Mouse (Mus musculus) right cerebral cortex, postnatal 10 days (tissue): ENCODE measurements around the gene Tnfsf13.

Experiments used
- DNase-seq, 2 experiments: peaks; one replicate each; pipeline ENCODE4 v3.0.0; 2021; ENCODE audit warnings: low spot score in 2 of 2

The Tnfsf13 gene

DNA sequence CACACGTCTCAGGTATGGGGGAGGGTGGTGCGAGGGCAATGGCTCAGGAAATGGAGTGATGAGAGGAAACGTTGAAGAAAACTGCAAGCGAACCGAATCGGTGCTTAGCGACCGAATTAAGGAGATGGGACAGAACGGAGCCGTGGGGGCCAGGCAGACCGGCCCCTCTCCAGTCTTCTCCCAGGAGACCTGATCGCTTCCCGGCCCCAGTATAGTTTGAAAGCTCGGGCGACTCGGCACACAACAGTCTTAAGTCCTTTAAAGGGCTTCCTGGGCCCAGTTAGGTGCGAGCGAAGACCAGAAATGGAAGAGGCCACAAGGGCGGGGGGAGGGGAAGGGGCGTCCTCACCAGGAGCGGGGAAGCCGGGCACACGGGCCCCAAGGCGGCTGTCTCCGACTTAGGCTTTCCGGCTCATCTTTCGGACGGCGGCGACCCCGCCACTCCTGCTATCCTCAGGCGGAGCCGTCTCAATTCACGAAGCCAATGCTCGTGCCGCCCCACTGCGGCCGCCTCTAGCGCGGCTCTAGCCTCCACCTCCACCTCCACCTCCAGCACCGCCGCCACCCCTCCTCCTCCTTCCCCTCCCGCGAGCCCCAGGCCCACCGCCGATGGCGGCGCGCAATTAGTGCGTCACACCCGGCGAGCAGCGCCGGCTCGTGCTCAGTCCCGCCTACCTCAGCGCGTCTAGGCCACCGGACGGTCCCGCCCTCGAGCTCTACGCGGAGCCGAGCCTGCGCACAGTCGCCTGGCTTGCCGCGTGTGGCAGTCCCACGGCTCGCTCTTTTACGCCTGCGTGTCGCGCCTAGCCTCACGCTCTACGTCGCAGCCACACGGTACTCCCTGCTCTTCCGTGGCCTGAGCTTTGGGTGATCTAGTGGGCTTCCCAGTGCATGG, 4.0 kb downstream of the Tnfsf13 start, which contains the start of gene Senp3:
Gene Senp3, minus strand, starts transcription at position 771 of the 895 bp plus-strand sequence.
- DNase-seq = peak; percentile 99

DNA sequence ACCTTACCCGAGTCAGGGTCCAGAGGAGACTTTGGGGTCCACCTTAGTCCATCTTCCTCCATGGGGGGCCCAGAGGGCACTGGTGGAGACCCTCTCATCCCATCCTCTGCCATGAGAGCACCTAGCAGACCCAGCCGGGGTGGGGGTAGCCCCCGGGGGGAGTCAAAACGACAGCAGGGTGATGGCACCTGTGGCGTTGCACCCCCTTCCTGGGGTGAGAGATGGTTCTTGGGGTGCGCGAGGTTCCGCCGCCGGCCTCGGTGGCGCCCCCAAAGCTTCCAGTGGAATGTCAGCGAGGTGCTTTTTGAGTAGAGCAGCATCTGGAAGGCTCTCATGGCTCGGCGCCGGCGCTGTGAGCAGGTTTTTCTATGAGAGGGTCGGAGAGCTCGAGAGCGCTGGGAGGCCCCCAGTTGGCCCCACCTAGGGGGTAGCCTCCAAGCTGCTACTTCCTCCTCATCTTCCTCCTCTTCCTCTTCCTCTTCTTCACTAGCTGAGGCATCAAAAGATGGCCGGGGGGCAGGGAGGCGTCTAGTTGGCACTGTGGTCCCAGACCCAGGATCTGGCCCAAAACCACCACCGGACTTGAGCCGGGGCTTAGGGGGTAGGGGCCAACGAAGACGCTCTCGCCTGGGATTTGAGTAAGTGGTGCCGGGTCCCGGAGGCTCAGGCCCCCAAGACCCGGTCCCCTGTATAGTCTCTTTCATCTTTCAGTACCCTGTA, 5.3 kb downstream of the Tnfsf13 start:
- DNase-seq = no peak

DNA sequence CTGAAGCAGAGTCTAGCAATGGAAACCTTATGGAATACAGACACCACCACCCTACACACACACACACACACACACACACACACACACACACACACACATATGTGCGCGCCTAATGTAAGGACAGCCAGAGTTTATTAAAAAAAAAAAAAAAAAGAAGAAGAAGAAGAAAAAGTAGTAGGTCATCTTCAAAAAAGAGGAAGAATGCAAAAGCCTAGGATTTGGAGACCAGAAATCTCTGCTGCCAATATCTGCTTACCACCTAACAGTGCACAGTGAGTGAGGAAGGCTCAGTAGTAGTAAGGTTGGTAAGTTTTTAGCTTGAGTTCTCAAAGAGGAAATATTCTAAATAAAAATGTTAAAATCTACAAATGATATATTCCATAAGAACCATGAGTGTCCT, 6.4 kb downstream of the Tnfsf13 start:
- DNase-seq = no peak

DNA sequence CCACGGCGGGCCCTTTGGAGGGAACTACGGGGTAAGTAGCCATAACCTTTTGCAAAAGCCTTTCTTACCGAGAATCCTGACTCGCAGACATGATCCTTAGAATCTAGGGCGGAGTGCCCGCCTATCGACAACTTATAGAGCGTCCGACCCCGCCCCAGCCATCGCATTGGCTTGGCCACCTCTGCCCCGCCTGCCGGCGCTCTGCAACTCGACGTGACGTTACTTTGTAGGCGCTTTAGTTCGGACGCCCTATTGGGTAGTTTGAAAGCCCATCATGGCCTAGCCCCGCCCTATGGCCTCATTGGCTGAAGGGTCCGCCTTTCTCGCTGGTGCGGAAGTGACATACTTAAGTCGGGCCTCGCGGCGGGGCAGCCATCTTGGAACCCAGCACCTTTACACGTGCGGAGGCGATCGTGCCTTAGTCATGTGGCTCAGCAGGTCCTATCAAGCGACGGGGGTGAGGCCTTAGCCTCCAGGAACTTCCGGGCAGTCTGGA, 13.3 kb downstream of the Tnfsf13 start, which contains the start of gene Eif4a1:
Gene Eif4a1, minus strand, starts transcription at position 213 of the 496 bp plus-strand sequence.
- DNase-seq = peak; percentile 100

DNA sequence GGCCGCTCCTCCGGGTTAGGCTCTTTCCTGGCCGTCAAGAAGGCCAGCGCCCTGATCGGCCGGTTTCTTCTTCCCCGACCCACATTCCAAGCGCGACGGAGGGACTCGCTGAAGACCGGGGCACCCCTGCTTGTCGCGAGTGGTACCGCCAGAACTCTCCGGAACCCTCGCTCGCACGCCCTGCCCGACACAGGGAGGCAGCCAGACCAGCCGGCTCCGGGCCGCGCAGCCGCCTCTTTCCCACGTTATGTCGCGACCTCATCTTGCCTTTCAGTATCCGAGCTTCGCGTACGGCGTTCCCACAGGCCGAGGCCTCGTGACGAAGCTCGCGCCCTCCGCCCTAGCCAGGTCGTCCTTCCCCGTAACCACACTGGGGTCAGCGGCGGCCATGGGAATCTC, 13.9 kb downstream of the Tnfsf13 start:
- no peak for DNase-seq

DNA sequence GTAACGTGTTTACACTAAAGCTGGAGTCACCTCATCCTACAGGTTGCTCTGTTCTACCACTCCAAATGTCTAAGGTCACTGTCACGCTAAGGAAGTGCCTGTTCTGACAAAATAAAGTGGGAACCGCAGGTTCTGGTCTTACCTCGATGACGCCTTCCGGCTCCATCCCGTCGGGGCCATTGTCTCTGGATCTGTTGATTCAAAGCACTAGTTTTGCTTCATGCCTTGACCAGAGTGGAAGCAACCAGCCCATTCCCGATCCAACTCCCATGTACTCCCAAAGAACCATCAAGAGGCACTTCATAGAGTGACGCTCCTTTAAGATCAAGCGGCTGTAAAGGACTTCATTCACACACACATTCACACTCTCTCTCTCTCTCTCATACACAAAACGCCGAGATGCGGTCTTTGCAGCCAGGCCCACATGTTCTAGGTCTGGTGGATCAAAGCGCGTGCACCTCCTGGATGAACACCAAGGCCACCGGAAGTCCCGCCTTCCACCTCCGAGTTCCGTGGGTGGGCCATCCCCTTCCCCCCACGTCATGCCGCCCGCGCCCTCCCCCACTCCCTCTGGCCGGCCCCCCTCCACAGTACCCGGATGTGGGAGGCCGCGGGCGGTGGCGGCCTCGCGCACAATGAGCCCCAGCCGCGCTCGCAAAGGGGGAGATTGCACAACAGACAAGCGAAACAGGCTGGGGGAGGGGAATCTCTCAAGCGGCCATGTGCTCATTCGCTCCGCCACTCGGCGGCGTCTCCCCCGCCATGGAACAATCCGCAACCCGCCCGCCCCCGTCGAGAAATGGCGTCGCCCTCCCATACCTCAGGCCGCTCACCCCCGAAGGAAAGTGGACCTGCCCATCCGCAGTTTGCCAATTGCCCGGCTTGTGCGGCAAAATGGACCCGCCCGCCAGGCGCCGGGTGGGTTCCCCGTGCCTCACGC, 14.5 kb downstream of the Tnfsf13 start:
- DNase-seq = peak; percentile 96 to 97

DNA sequence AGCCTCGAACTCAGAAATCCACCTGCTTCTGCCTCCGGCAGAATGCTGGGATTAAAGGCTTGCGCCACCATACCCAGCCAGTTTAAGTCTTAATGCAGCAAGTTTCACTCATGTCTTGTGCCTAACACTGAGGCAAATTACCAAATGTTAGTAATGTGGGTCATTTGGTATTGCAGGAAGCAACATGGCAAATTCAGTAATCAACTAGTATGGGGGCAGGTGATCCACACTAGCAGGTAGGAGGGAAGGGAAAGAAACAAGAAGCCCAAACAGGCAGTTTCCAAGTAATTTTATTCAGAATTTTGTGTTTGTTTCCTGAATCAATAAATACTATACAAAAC, 18.9 kb downstream of the Tnfsf13 start:
- DNase-seq = no peak

DNA sequence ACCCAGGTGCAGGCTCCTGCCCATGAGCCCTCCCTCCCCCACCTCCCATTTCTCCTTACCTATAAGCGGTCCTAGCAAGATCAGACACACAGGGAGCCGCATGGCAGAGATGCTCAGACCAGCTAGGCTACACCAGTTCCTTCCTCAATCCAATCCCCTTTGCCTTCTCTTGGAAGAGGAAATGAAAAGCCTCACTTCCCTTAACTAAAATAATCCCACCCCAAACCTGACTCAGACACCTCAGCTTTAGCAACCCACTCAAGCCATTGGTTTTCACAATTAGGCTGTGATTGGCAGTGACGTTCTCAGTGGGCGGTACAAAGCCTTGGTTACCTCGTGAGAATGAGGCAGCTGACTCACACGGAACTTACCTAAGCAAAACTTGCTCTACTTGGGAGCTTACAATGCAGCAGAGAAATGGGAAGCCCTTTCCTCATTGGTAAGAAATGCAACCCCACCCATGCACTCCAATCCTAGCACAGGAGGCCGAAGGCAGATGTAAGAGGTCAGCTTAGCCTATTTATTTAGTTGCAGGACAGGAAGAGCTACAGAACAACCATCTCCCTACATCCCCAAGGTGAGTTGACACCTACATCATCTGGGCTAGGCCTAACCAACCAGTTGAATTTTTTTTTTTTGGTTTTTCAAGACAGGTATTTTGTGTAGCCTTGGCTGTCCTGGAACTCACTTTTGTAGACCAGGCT, 19.5 kb downstream of the Tnfsf13 start, which contains the start of gene Cd68:
Gene Cd68, minus strand, starts transcription at position 193 of the 704 bp plus-strand sequence.
- peak; percentile 78 to 84 for DNase-seq

DNA sequence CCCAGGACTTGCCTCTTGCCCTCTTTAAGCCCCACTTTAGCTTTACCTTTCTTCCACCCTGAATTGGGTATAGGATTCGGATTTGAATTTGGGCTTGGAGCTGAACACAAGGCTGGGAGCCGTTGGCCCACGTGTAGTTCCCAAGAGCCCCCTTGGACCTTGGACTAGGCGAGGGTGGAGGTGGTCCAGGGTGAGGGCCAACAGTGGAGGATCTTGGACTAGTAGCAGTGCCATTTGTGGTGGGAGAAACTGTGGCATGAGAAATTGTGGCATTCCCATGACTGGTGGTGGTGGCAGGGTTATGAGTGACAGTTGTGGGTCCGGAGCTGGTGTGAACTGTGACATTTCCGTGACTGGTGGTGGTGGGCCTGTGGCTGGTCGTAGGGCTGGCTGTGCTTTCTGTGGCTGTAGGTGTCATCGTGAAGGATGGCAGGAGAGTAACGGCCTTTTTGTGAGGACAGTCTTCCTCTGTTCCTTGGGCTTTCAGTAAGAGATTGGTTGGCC, 20.1 kb downstream of the Tnfsf13 start:
- no peak for DNase-seq

DNA sequence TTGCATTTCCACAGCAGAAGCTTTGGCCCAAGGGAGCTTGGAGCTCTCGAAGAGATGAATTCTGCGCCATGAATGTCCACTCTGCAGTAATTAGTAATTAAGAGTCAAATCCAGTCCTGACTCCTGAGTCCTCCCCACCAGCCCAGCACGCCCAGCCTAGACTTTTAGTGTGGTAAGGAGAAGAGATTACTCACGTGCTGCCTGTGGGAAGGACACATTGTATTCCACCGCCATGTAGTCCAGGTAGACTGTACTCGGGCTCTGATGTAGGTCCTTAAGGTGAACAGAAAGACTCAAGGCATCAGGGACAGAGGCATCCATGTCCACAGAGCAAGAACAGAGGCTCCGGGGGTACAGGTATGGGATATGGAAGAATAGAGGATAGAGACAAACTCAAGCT, 20.7 kb downstream of the Tnfsf13 start:
- DNase-seq = no peak

DNA sequence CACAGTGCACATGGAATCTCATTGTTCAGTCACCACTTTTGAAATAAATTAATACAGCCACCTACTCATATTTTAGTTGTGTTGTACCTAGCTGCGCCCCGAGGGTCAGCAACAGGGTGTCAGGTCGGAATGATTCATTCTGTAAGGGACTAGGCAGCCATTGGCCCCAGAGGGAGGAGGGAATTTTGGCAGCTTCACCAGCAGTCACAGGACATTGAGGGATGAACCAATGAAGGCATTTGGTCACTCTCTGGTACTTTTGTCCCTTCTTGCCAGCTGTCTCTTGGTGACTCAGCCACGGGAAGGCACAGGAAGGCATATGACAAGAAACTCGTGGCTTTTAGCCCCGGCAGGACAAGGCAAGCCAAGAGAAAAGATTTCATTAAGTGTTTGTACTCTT, 21.8 kb downstream of the Tnfsf13 start:
- DNase-seq = no peak

DNA sequence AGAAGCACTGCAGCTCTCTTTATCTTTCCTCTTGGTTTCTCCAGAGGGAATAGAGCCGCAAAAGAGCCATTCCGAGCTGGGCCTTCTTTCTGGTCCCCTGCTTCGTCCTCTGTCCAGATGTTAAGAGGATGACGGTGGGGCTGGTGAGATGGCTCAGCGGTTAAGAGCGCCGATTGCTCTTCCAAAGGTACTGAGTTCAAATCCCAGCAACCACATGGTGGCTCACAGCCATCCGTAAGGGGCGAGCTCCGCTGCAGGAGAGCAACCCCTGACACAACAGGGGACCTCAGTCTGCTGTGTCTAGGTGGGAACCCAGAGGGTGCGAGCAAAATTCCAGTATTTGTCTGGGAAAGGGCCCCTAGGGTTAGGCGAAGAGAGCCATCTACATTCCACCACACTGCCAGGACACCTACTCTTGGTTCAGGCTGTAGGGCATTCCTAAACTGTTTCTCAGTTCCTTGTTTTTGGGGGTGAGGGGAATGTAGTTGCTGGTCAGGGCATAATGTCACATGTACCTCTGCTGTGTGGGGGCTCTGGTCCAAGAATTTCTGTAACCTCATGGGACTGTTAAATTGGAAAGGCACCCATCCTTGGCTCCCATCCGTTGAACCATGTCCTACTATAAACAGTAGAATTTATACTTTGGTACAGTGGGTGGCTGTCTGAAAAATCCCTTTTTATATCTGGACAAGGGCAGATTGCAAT, 22.5 kb downstream of the Tnfsf13 start:
- DNase-seq = no peak

DNA sequence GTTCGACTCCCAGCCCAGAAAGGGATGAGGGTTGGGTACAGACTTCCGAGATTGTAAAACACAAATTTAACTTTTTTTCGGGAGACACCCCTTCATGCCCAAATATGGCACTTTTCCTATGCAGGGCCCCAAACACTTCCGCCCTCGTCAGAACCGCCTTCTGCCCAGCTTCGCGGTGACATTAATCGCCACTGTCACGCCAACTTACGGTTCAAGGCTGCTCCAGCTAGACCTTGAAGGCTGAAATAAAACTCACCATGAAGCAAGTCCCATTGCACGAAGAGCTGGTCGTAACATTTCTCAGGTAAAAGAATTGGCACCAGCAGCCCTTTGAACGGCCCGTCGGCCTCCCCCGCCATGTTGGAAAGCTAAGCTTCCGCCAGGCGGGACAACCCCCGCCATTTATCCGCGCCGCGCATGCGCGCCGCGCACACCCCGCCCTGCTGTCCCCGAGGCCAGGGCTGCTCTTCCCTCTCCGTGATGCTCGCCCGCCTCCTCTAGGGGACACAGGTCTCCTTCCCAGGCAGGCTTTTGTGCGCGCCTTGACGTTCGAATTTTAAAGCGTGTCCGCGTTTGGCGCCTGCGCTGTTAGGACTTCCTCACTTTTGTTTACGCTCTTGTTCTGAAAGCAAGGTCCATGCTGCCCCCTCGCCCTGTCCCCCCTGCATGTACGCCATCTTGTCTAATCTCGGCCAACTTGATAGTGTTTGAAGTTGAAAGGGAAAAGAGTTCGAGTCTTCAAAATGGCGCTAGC, 23.2 kb downstream of the Tnfsf13 start, which contains the start of gene Mpdu1:
Gene Mpdu1, minus strand, starts transcription at position 430 of the 754 bp plus-strand sequence.
- DNase-seq = peak; percentile 97

DNA sequence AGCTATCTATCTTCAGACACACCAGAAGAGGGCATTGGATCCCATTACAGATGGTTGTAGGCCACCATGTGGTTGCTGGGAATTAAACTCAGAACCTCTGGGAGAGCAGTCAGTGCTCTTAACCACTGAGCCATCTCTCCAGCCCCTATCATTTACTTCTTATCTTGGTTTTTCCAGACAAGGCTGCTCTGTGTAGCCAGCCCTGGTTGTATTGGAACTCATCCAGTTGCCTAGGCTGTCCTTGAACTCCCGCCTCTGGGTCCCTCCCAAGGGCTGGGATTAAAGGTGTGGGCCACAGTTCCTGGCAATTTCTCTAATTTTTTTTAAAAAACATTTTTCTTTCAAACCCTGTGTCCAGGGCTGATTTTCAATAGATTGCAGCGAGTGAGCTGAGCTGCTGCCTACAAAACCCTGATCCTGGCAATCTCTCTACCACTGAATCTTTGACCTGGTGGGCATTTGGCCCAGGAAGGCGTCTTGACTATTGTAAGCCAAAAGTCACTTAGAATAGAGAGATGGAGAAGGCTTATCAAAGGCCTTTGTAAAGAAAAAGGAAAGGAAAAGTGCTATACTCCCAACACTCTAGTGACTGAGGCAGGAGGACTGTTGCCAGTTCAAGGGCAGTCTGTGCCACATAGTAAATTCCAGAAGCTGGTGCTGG, 24.2 kb downstream of the Tnfsf13 start:
- no peak for DNase-seq

DNA sequence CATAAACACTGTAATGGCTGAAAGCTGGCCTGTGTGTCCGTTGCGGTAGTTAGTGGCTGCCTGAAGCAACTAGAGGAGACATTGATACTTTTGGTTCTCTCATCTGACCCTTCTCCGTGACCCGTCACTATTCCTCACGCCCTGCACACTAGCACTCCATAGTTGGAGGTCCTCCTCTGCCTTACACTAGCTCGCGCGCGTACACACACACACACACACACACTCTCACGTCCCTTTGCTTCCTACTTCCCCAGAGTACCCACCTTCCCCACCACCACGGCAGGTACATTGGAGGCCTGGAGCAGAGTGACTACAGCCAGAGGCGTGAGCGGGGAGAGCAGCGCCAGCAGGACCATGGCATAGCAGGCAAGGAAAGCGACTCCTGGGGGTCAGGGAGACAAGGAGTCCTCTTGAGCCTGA, 28.1 kb downstream of the Tnfsf13 start:
- DNase-seq = no peak

DNA sequence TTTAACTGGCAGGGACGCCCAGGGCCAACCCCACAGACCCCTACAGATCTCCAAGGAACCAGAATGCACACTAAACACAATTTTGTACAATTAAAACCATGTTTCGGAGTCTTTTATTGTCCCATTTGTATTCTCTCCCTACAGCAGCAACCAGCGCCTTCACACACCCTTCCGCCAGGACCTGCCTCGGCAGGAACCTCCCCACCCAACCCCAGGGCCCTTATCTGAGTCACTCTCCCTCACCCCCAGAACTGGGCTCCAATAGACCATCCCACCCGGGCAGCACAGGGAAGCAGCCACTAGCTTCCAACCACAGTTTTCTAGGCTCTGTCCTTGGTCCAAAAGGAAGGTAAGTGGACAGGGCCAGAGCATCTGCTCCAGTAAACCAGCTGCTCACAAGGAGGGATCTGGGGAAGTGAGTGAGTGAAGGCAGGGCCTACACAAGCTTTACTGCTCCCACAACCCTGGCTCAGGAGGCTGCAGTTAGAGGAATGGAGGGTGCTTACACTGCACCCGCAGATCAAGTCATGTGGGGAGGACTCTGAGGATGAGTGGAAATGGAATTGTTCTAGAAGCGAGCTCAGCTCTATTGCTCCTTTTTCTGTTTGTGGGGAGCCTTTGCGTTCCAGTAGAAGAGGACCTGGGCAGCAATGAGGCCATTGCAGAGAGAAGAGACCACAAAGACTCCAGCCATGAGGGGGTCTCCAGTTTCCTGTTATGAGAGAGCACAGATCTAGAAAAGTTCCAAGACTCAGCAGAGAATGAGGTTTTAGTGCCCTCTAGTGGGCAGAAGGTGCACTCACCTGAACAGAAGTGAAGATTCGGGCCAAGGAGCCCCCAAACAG, 28.7 kb downstream of the Tnfsf13 start:
- peak; percentile 55 to 61 for DNase-seq

DNA sequence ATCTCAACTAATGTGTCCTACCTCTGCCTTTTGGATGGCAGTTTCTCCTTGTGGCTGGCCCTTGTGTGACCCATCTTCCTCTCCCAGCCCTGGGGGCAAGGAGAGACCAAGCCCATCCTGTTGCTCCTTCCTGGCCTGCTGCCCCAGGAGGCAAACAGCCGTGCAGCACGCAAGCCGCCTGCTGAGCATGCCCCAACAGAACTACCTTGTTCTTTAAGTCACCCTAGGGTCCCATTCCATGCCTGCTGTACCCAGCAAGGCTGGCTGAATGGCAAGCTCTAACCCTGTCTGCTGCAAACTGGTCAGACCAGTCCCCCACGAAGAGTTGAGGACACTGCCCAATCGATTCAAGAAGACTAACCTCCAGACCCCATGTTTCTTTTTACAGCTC, 29.5 kb downstream of the Tnfsf13 start:
- DNase-seq = no peak
